Mouse (Mus musculus): ENCODE measurements around the gene Hsd17b11. TPM values are rescaled to one million over a fixed set of nuclear protein-coding genes. Genes with fewer than 3 reads are reported as not detected.

Hsd17b11 gene
- polyA plus RNA-seq, 1 experiment from 2014 or later, result 19.1 TPM

DNA sequence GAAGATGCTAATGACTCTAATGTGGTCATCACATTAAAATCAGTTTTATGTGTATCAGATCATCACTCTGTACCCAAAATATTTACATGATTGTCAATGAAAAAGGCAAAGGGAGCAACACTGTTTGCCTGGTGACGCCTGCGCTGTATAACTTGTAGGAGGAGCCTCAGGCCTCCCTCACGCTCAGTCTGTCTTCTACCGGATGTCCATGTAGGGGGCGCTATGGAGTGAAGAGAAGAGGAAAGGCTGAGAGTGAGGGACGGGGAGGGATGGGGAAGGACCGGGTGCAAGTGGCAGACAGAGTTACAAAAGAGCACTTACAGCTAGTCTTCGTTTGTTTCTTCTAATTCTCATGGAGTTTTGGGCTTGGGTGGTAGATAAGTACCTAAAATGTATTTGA lies 31.2 kb upstream of the Hsd17b11 start:
- Histone ChIP-seq H3K4me2 (replicated peaks; ENCODE audit: low read depth) (no peak overlapping the region), H3K27me3 (ENCODE audit: control insufficient read depth, insufficient read depth, low read length) (no peaks in the 10 kb centered on the region), H3K27ac (replicated peaks) (no peak overlapping the region), H3K36me3 (ENCODE audit: control insufficient read depth, insufficient read depth, low read length) (peaks cover 7% of the 10 kb centered on the region), H3K9me3 (ENCODE audit: control insufficient read depth, low read length) (no peaks in the 10 kb centered on the region), H3K4me1 (replicated peaks; ENCODE audit: control insufficient read depth, insufficient read depth) (no peaks in the 10 kb centered on the region), H3K9ac (ENCODE audit: low read length) (no peak overlapping the region), H3K4me3 (ENCODE audit: low read depth, low read length) (no peak overlapping the region)
- 58% methylated on average over 8 of the region's 8 CpGs for WGBS
- no peak for TF ChIP-seq EP300 (optimal IDR thresholded peaks at IDR 0.05)
- peak; percentile 63 for TF ChIP-seq CTCF (IDR thresholded peaks at IDR 0.05; ENCODE audit: low read depth)
- peak; percentile 66 for ATAC-seq (ENCODE audit: low FRiP score, low TSS enrichment)
- DNase-seq (ENCODE audit: low spot score), result peak; percentile 43

GRCm38 (mm10) chr5:104048139-104048538 lies 26.4 kb upstream of the Hsd17b11 start:
- ATAC-seq (ENCODE audit: low FRiP score, low TSS enrichment) (no peak), DNase-seq (ENCODE audit: low spot score) (no peak)
- Histone ChIP-seq H3K4me2 (replicated peaks; ENCODE audit: low read depth) (peak overlapping the region; percentile 58), H3K27ac (replicated peaks) (no peak overlapping the region), H3K4me1 (replicated peaks; ENCODE audit: control insufficient read depth, insufficient read depth) (no peaks in the 10 kb centered on the region), H3K27me3 (ENCODE audit: control insufficient read depth, insufficient read depth, low read length) (no peaks in the 10 kb centered on the region), H3K4me3 (ENCODE audit: low read depth, low read length) (no peak overlapping the region; the same call in 1 of the 2 replicates), H3K36me3 (ENCODE audit: control insufficient read depth, insufficient read depth, low read length) (peaks cover 5% of the 10 kb centered on the region), H3K9ac (ENCODE audit: low read length) (no peak overlapping the region), H3K9me3 (ENCODE audit: control insufficient read depth, low read length) (no peaks in the 10 kb centered on the region)
- TF ChIP-seq CTCF (IDR thresholded peaks at IDR 0.05; ENCODE audit: low read depth), result peak; percentile 49
- TF ChIP-seq EP300 (optimal IDR thresholded peaks at IDR 0.05), result no peak
- WGBS, result 41% methylated on average over 4 of the region's 4 CpGs

DNA sequence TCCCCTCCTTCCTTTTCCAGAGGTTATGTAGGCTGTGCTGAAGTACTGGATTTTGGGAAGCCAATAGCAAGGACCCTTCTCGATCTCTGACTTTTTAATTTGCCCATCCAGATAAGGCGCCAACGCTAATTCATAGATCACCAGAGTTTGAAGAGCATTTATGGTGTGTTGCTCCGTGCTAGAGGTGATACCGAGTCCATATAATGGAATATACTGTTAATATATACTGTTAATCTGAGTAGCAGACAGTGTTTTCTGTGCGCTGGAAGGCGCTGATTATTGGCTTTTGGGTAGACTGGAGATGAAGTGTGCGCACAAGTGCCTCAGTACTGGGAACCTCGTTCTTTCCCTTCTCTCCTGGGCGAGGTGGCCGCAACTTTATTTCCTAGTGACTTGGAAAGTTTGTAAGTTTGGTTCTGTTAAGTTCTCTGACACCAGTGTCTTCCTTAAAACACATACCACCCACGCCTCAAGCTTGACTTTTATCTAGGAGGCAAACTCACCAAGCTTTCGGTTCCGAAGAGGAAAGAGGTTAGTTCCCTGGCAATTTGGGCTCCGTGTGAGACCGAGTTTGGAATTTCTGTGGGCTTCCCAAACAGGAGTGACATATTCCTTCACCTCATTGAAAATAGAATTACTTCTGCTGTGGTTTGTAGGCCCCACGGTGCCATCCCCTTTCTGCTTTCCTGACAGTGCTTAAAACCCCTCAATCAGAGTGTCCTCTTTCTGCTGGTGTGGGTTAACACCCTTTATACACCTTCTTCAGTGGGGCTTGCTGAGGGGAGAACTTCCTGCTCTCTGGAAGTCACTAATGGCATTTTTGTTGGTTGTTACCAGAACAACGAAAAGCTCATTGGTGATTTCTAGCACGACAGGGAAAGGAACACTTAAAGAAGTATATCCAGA lies 25.7 kb upstream of the Hsd17b11 start:
- Histone ChIP-seq H3K27me3 (ENCODE audit: control insufficient read depth, insufficient read depth, low read length) (no peaks in the 10 kb centered on the region), H3K36me3 (ENCODE audit: control insufficient read depth, insufficient read depth, low read length) (peaks cover 5% of the 10 kb centered on the region), H3K4me2 (replicated peaks; ENCODE audit: low read depth) (peak overlapping the region; percentile 58), H3K4me3 (ENCODE audit: low read depth, low read length) (peak overlapping the region; percentile 85), H3K9me3 (ENCODE audit: control insufficient read depth, low read length) (no peaks in the 10 kb centered on the region), H3K27ac (replicated peaks) (peak overlapping the region; percentile 87), H3K4me1 (replicated peaks; ENCODE audit: control insufficient read depth, insufficient read depth) (no peaks in the 10 kb centered on the region), H3K9ac (ENCODE audit: low read length) (peak overlapping the region; percentile 87)
- 2% methylated on average over 19 of the region's 19 CpGs for WGBS
- no peak for TF ChIP-seq EP300 (optimal IDR thresholded peaks at IDR 0.05)
- TF ChIP-seq CTCF (IDR thresholded peaks at IDR 0.05; ENCODE audit: low read depth), result no peak
- no peak for DNase-seq (ENCODE audit: low spot score)
- ATAC-seq (ENCODE audit: low FRiP score, low TSS enrichment), result no peak

- ATAC-seq (ENCODE audit: low FRiP score, low TSS enrichment) (peak; percentile 99), DNase-seq (ENCODE audit: low spot score) (peak; percentile 98)
- H3K27ac ChIP-seq (replicated peaks), result peak within 1 kb of the TSS; percentile 87
- no peaks in the 10 kb centered on the region for H3K9me3 ChIP-seq (ENCODE audit: control insufficient read depth, low read length)
- H3K4me3 ChIP-seq (ENCODE audit: low read depth, low read length), result peak within 1 kb of the TSS; percentile 85
- H3K4me2 ChIP-seq (replicated peaks; ENCODE audit: low read depth), result peak within 1 kb of the TSS; percentile 65
- peak within 1 kb of the TSS; percentile 87 for H3K9ac ChIP-seq (ENCODE audit: low read length)
- WGBS, result 5% methylated on average over 85 of the region's 90 CpGs
- no peaks in the 10 kb centered on the region for H3K27me3 ChIP-seq (ENCODE audit: control insufficient read depth, insufficient read depth, low read length)
- TF ChIP-seq EP300 (optimal IDR thresholded peaks at IDR 0.05) (no peak), CTCF (IDR thresholded peaks at IDR 0.05; ENCODE audit: low read depth) (no peak; the same call in 1 of the 2 replicates)
- H3K36me3 ChIP-seq (ENCODE audit: control insufficient read depth, insufficient read depth, low read length), result peaks cover 3% of the 10 kb centered on the region
- no peaks in the 10 kb centered on the region for H3K4me1 ChIP-seq (replicated peaks; ENCODE audit: control insufficient read depth, insufficient read depth)
Measured at GRCm38 (mm10) chr5:104046256-104047199, 24.8 kb upstream of the Hsd17b11 start, which contains the start of gene Nudt9. Gene Nudt9 (plus strand): TSS chr5:104046306.

DNA sequence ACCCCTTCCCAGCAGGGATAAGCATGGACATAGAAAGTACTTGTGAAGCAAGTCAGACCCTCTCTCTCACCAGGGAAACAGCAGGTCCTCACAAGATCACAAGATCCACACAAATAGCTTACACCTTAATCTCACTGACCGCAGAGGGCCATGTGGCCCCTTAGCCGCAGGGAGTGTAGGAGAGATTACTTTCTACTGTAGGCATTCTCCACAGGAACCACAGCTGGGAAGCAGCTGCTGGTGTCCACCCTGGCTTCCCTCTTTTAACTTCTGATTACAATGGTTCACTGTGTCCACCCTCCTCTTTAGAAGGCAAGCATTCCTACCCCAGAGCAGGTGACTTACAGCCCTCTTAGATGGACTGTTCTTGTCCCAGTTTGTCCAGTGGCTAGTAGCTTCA lies 22.0 kb upstream of the Hsd17b11 start:
- Histone ChIP-seq H3K9ac (ENCODE audit: low read length) (no peak overlapping the region), H3K27ac (replicated peaks) (no peak overlapping the region), H3K36me3 (ENCODE audit: control insufficient read depth, insufficient read depth, low read length) (no peaks in the 10 kb centered on the region), H3K4me1 (replicated peaks; ENCODE audit: control insufficient read depth, insufficient read depth) (no peaks in the 10 kb centered on the region), H3K27me3 (ENCODE audit: control insufficient read depth, insufficient read depth, low read length) (no peaks in the 10 kb centered on the region), H3K4me3 (ENCODE audit: low read depth, low read length) (no peak overlapping the region), H3K9me3 (ENCODE audit: control insufficient read depth, low read length) (no peaks in the 10 kb centered on the region), H3K4me2 (replicated peaks; ENCODE audit: low read depth) (no peak overlapping the region)
- ATAC-seq (ENCODE audit: low FRiP score, low TSS enrichment), result no peak
- TF ChIP-seq EP300 (optimal IDR thresholded peaks at IDR 0.05) (no peak), CTCF (IDR thresholded peaks at IDR 0.05; ENCODE audit: low read depth) (no peak)
- DNase-seq (ENCODE audit: low spot score), result no peak
- 29% methylated on average over 2 of the region's 2 CpGs for whole genome bisulfite sequencing

Data from stomach, postnatal 0 days (tissue).